Mouse (Mus musculus) left cerebral cortex, postnatal 36 days (tissue): ENCODE measurements around the gene Tmem255b. TPM values are rescaled to one million over a fixed set of nuclear protein-coding genes. Genes with fewer than 3 reads are reported as not detected.
A peak's percentile ranks its signal among the peaks of the same experiment; 100 is the strongest.

Experiments
- DNase-seq, 2 experiments: peaks; one replicate each; pipeline ENCODE4 v3.0.0; 2021 to 2022; ENCODE audit warnings: low spot score in 2 of 2, mixed read lengths in 1 of 2
- intact Hi-C: fragments of 180-260 bp; cut with DNase I; formaldehyde crosslinking; loops from one replicate; pipeline ENCODE4 v1.15.1; 2025
- total RNA-seq, 2 experiments: library from RNA; stranded (reverse); gene quantifications; 2 replicates each; pipeline ENCODE4 v1.2.3; 2021

Gene Tmem255b
- total RNA-seq: 1 to 10 TPM; 4.7 to 5.4 TPM

GRCm38 (mm10) chr8:13434889-13435288, at the start of gene Tmem255b:
Tmem255b (plus strand) TSS chr8:13435189.
- intact Hi-C loops: no loop called here
- DNase-seq: no peak

- no peak for DNase-seq
- intact Hi-C loops: no loop called here
These were observed 48.6 kb upstream of the Tmem255b start for GRCm38 (mm10) chr8:13386366-13386765.

- DNase-seq: no peak
- intact Hi-C loops: no loop called here
These were observed 47.3 kb upstream of the Tmem255b start for GRCm38 (mm10) chr8:13387728-13388127.

DNA sequence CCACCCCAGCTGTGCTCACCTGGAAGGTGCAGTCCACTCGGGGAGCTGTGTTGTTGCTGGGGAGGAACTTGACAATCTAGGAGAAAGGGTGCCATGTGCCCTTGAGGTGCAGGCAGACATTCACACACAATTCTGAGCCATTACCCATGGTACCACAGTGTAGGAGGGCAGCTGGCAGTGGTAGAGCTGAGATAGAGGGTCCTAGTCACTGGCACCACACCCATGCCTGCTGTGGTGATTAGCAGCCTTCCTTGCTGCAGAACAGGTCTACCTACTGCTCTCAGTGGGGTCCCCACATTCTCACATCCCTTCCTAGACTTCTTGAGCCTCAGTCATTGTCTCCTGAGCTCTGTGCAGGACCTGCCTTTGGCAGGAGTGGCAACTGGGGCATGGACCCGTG, 46.2 kb upstream of the Tmem255b start:
- intact Hi-C loops: no loop called here
- no peak for DNase-seq

DNA sequence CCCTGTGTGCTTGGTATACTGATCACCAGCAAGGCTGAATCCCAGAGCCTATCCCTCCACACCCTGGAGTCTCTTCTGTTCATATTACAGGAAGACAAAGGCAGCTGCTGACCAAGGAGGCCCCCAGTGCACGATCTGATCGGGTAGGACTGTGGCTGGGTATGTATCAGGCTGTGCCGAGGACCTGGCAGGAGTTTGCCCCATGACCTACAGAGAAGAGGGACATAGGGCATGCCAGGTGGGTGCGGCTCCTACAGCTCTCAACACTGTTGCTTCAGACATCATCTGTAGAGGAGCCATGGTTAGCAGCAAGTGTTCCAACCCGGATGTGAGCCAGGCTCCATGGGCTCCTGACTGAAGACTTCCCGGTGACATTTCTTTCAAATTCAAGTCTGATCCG, 41.1 kb upstream of the Tmem255b start:
- DNase-seq: no peak
- intact Hi-C loops: no loop called here

GRCm38 (mm10) chr8:13396725-13397124, 38.3 kb upstream of the Tmem255b start, which contains the start of gene Atp4b:
Atp4b (minus strand) TSS chr8:13396825.
- no peak for DNase-seq
- intact Hi-C loops: no loop called here

GRCm38 (mm10) chr8:13403517-13403916, 31.5 kb upstream of the Tmem255b start:
- intact Hi-C loops: no loop called here
- no peak for DNase-seq

DNA sequence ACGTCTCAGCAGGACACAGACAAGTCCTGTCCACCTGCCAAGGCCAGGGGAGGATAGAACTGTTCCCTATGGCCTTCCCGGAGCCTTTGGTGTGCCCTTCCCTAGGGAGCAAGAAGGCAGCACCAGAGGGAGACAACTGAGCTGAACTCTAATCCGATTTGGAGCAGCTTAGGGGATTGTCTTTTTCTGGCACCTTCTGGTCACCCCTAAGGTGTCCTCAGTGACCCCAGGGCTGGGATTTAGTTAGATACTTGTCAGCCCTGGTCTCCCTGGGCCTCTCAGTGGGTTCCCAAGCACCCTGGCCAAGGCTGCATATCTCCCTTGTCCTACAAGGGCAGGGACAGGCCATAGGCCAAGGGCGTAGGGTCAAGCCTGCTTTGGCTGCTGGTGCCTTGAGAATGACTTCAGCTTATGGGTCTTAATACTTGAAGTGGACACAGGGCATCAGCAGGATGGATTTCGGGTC, 30.3 kb upstream of the Tmem255b start, which contains the start of gene Grk1:
TSS of gene Grk1 (plus strand) at position 416 of the 466 bp plus-strand sequence.
- DNase-seq: no peak
- intact Hi-C loops: no loop called here

DNA sequence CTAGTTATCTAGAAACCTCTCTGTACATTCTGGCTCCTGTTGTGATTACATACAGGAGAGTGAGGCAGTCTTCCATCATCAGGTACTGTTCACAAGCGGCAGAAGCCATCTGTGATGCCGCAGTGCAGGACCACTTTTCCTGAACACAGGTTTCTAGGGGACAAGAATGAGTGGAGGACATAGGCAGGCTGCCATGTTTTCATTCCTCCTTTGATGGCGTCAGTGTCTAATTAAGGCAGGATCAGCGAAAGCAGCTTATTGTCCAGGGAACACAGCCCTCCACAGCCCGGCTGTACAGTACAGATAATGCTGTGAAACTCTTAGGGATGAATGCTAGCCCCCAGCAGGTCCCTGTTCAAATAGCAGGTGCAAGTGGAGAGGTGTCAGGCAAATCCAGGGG, 29.0 kb upstream of the Tmem255b start:
- intact Hi-C loops: no loop called here
- no peak for DNase-seq

GRCm38 (mm10) chr8:13411597-13411996, 23.4 kb upstream of the Tmem255b start:
- DNase-seq: peak; percentile 49 to 62
- intact Hi-C loops: loop anchor here (5.0 to 10.0 kb wide), 2 partner anchors 136 to 343 kb away; partner anchors contain the start of gene Cdc16

DNA sequence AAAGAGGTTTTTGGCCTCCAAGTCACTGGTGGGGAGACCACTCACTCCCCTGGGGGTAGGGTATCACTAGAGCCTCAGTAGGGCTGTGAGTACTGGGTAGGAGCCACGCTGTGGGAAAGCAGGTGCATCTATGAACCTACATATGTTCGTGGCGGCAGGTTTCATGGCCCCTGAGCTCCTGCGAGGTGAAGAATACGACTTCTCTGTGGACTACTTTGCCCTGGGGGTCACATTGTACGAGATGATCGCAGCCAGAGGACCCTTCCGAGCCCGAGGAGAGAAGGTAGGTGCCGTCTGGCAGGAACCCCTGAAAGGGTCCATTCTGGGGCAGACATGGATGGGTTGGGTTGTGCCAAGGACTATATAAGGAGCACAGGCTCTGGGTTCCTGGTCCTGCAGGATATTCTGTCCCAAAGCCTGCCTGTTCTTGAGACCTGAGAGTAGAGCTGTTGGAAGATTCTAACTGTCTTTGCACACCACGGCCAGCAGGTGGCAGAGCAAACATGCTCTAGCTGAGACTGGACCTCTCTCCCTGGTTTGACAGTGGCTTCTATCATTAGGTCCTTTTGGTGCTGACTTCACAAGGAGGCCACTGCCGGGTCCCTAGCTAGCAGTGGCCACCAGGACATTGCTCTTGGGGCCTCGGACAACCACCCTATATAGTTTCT, 22.0 kb upstream of the Tmem255b start:
- intact Hi-C loops: loop anchor here (2.0 to 10.0 kb wide), 3 partner anchors 50 to 342 kb away; partner anchors contain the start of gene Cdc16
- peak; percentile 18 to 42 for DNase-seq

- no peak for DNase-seq
- intact Hi-C loops: loop anchor here (2.0 to 10.0 kb wide), 3 partner anchors 49 to 341 kb away; partner anchors contain the start of gene Cdc16
These were observed 21.1 kb upstream of the Tmem255b start for GRCm38 (mm10) chr8:13413823-13414390.

DNA sequence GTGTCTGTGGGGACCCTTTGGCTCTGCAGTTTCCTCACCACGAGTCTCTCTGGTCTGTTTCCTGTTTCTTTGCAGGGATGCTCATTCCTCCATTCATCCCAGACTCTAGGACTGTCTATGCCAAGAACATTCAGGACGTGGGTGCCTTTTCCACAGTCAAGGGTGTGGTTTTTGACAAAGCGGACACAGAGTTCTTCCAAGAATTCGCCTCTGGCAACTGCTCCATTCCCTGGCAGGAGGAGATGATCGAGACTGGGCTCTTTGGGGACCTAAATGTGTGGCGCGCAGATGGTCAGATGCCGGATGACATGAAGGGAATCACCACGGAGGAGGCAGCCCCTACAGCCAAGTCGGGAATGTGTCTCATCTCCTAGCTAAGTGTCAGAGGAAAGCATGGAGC, 19.1 kb upstream of the Tmem255b start:
- DNase-seq: peak; percentile 25 to 54
- intact Hi-C loops: loop anchor here (10.0 kb wide), 1 partner anchor 339 kb away; the partner anchor contains the start of gene Cdc16

- intact Hi-C loops: loop anchor here (10.0 kb wide), 1 partner anchor 336 kb away; the partner anchor contains the start of gene Cdc16
- DNase-seq: peak in 1 of 2 experiments; percentile 45
These were observed 15.8 kb upstream of the Tmem255b start for GRCm38 (mm10) chr8:13419111-13419639.

GRCm38 (mm10) chr8:13420970-13421369, 14.0 kb upstream of the Tmem255b start:
- intact Hi-C loops: no loop called here
- peak in 1 of 2 experiments; percentile 16 for DNase-seq

GRCm38 (mm10) chr8:13427351-13427750, 7.6 kb upstream of the Tmem255b start:
- DNase-seq: no peak
- intact Hi-C loops: no loop called here

GRCm38 (mm10) chr8:13428156-13428555, 6.8 kb upstream of the Tmem255b start:
- DNase-seq: no peak
- intact Hi-C loops: no loop called here

- intact Hi-C loops: no loop called here
- no peak for DNase-seq
These were observed 4.6 kb upstream of the Tmem255b start for GRCm38 (mm10) chr8:13430412-13430811.

DNA sequence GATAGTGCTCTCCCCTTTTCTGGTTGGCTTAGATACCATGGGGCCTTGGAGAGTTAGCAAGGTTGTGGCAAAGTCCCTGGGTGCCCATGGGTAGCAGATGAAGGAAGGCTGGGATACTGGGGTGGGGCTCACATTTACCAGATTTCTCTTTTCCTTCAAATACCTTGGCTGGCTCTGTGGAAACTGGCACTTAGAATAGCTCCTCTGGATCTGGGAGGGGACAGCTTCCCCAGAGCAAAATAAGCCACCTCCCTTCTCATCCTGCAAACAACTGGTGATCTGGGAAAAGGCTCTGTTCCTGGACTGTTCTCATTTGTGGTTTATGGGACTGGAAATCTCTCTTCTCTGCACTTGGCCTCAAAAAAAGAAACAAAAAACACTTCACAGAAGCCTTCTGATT, 4.1 kb upstream of the Tmem255b start:
- no peak for DNase-seq
- intact Hi-C loops: no loop called here

- intact Hi-C loops: no loop called here
- DNase-seq: no peak
These were observed 1.9 kb upstream of the Tmem255b start for GRCm38 (mm10) chr8:13433130-13433529.

DNA sequence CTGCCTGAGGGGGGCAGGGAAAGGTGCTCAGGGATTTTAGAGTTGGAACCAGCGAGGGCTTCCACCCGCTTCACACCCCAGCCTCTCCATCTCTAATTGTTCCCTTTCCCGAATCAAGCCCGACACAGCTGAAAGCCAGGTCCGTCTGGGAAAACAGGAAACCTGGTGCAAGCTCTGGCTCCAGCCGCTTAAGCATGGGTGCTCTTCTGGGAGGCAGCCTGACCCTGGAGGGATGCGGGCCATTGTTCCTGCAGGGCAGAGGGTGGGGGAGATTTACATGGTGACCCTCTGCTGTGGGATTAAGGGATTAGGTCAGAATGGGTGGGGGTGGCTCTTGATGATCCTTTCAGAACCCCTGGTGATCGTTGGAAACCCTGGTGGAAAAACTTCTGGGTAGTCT, 1.1 kb downstream of the Tmem255b start:
- DNase-seq: no peak
- intact Hi-C loops: no loop called here
